Mouse (Mus musculus): ENCODE measurements at regions not wholly inside any gene's neighbourhood (a gene's known extent, or its start where the extent isn't known, plus 50 kb on each side); places are given as distances from the start of the nearest gene placed in this dataset.

DNA sequence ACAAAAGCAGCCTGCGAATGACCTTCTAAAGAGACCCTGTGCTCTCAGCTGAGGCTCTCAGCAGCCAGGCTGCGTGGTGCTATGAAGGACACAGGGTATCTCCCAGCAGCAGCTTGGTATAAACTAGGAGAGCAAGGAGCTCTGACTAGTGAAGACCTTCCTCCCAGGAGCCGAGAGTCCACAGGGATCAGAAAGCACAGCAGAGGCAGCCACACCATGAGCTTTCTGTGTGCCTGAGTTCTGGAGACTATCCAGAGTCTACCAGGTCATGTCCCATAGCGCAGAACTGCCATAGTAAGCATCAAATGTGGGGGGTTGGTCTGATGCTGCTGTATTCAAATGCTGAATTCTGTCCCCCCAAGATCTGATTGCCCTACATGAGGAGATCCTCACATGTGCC is 124.2 kb upstream of the Dynlrb2 start:
- no peak for DNase-seq (ENCODE audit: low read depth in 1 of 2, low spot score in 2 of 2)

DNA sequence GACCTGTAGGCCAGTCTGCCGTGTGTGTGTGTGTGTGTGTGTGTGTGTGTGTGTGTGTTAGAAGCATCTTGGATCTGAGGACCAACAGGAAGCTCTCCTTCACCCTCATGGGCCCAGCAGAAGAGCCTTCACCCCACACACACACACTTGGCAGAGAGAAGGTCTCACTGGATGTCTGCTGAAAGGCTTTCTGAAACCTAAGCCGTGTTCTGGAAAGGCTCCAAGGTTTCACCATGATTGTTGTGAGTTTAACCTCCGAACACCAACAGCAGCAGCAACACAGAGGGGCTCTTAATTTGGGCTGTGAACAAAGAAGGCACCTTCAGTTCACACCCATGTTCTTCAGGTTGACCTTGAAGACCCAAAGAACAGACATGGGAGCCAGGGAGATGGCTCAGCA is 124.9 kb upstream of the Dynlrb2 start:
- no peak for DNase-seq (ENCODE audit: low read depth in 1 of 2, low spot score in 2 of 2)

DNA sequence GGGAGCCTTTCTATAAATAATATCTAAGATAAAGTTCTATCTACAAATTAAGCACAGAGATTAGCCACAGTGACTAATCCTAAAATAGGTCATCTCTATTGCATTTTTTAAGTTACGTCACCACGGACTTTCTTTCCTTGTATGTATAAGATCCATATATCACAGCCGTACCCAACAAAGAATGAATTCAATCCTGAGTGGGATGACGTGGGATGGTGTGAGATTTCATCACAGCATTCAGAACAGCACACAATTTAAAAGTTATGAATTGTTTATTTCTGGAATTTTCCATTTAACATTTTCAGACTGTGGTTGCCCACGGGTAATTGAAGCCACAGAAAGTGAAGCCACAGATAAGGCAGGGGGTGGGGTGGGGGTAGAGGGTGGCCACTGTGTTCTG is 129.0 kb upstream of the Dynlrb2 start:
- DNase-seq (ENCODE audit: low read depth in 1 of 2, low spot score in 2 of 2), result no peak

DNA sequence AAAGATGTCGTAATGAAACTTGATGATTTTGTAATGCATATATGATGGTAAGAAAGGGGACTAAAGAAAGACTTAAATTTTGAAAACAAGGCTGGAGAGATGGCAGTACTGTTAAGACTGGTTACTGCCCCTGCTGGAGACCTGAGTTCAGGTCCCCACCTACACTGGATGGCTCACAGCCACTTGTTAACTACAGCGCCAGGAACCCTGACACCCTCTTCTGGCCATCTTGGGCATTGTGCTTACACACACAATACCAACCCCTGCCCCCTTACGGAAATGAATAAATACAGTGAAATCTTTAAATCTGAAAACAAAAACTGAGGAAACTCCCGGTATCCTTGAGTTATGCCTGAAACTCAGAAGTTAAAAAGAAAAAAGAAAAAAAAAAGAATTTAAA is 131.7 kb upstream of the Dynlrb2 start:
- no peak for DNase-seq (ENCODE audit: low read depth in 1 of 2, low spot score in 2 of 2)

DNA sequence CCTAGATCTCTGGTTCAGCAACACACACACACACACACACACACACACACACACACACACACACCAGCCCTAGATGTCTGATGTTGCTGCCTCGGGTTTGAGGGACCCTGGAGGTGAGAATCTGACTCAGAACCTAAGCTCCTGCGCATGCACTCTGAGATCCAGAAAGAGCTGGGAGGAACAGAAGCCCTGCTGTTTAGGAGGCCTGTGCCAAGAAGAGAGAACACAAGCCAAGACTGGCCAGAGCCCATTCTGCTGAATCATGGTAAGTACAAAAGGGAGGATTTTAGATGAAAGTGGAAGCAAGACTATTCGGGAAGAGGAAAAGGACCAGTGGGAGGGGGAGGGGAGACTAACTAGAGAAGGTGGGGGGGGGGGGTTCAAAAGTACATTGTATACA is 132.2 kb upstream of the Dynlrb2 start:
- DNase-seq (ENCODE audit: low read depth in 1 of 2, low spot score in 2 of 2), result no peak

DNA sequence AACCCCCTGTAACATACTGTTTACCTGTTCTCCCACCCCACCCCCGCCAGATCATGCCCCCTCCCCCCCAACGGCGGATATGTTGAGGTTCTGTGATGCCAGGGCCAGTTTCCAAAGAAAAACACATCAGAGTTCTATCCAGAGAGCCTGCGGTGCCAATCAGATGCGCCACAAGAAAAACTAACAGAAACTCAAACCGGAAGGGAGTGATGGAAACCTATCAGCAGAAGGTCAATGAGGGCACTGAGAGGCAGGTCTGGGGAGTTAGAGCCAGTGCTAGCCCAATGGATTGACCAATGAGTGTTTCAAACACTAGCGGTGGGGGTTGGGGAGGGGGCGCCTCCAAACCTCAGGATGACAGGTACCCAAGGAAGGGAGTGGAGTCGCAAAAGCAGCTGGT is 132.7 kb upstream of the Dynlrb2 start:
- DNase-seq (ENCODE audit: low read depth in 1 of 2, low spot score in 2 of 2), result no peak

DNA sequence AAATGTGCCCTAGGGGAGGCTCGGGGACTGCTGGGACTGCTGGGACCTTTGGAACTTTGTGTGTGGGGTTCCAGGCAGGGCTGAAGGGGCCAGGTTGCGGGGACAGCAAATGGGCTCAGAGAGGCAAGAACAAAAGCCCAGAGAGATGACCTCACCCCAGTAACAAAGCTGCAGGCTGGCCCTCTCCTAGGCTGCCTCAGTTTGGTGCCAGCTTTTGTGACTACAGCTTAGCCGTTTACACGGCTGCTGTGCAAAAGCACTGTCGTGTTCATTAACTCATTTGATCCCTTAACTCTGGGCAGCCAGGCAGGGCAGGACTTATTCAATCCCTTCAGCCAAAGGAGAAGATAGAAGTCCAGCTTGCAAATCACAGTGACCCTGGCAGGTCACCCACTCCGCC is 137.3 kb upstream of the Dynlrb2 start:
- no peak for DNase-seq (ENCODE audit: low read depth in 1 of 2, low spot score in 2 of 2)

DNA sequence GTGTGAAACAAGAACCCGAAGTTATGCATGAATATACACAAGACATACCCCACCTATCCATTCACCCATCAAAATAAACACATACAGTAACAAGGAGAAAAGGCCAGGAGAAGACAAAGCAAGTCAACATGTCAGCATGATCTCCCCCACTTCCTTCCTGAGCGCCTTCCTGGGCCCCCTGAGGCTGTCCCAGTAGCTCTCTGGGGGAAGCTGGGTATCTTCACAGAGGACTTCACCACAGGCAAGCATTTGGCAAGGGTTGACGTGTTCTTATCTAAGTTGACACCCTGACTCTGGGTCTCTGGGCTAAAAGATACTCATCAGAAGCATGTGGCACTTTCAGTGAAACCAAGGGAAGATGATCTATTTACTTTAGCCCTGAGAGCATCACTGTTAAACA is 138.1 kb upstream of the Dynlrb2 start:
- no peak for DNase-seq (ENCODE audit: low read depth in 1 of 2, low spot score in 2 of 2)

DNA sequence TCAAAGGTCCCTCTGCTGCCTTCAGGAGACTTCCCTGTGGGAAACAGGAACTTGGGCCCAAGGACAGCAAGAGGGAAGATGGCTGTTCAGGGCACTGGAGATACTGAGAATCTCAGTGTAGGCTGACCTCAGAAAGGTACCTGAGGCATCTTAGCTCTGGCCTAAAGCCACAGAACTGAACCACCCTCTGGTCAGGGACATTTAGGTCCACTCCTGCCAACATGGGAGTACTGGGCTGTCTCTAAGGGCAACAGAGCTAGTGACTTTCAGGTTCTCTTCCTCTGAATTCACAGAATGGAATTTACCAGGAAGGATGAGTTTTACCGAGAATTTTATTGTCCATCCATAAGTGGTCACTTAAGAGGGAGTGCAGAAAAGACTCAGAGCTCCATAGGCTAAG is 140.0 kb upstream of the Dynlrb2 start:
- no peak for DNase-seq (ENCODE audit: low read depth in 1 of 2, low spot score in 2 of 2)

DNA sequence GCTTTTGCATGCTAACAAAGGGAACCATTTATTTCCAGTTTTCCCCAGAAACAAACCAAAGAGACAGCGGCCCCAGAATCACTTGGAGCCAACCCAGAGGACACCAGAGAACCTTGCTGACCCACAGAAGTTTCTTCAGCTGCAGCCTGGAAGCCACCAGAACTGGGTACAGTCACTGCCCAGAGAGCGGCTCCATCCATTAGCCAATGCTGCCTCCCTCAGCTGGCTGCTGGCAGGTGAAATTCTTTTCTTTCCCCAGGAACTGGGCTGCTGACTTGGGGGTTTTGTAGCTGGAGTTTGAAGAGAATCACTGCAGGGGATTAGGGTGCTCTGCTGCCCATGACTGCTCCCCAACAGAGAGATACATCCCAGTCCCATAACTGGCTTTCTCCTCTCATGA is 140.6 kb upstream of the Dynlrb2 start:
- DNase-seq (ENCODE audit: low read depth in 1 of 2, low spot score in 2 of 2), result no peak

DNA sequence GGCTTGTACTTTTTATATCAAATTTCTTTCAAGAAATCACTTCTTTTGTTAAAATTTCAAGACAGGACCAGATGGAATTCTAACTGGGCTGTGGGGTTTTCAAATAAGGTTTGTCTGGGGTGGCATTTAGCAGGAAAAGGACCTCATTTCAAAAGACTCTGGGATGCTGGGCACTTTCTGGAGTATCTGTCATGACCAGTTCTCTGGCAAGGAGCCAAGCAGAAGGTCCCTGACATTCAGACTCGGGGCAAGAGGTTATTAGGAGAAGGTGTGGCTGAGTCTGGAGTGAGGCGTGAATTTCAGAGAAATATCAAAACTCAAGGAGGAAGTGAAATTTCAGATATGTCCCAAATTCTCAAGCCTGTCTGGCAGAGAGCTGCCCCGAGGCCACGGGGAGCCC is 142.4 kb upstream of the Dynlrb2 start:
- DNase-seq (ENCODE audit: low read depth in 1 of 2, low spot score in 2 of 2), result no peak

DNA sequence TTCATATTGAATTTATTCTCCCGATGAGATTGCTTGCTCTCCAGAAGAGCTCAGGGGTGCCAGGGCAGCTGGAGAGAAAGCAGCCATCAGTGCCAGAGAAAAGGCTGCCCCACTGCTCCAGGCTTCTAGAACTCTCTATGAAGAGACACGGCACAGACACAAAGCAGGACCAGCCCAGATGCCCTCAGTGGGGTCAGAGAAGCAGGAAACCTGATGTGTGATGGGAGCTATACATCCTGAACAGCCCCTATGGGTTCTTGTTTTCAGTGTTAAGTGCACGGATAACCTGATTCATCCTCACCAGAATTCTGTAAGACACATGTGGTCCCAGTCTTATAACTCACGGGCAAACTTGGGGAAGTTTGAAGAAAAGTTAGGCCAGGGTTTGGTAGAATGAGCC is 145.0 kb upstream of the Dynlrb2 start:
- DNase-seq (ENCODE audit: low read depth in 1 of 2, low spot score in 2 of 2), result no peak

DNA sequence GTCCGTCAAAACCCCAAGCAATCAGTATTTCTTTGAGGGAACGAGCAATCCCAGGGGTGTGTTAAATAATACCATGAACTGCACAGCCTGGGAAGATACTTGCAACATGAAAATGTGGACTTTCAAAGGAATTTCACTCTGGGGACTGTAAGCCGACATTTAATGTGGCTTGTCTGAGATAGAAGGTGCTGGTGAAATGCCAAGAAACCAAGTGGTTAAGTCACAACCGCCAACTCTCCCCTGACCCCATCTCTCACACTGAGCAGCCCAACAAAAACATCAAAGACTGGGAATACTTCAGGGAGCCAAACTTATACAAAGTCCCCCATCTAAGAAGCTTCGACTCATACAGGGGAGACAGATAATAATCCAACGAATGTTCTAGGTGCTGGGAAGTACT is 150.0 kb upstream of the Dynlrb2 start:
- no peak for DNase-seq (ENCODE audit: low read depth in 1 of 2, low spot score in 2 of 2)

DNA sequence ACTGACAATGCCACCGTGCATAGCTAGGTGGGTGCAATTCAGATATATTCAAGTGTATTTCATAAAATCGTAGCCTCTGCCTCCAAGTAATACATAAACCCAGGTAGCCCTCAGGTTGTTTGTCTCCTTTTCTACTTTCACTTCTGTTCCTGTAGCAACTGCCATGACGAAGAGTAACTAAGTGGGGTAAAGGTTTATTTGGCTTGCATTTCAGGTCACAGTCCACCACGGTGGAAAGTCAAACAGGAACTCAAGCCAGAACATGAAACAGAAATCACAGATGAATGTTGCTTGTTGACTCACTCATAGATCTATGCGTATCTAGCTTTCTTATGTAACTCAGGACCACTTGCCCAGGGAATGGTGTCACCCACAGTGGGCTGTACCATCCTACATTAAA is 150.9 kb upstream of the Dynlrb2 start:
- no peak for DNase-seq (ENCODE audit: low read depth in 1 of 2, low spot score in 2 of 2)

DNA sequence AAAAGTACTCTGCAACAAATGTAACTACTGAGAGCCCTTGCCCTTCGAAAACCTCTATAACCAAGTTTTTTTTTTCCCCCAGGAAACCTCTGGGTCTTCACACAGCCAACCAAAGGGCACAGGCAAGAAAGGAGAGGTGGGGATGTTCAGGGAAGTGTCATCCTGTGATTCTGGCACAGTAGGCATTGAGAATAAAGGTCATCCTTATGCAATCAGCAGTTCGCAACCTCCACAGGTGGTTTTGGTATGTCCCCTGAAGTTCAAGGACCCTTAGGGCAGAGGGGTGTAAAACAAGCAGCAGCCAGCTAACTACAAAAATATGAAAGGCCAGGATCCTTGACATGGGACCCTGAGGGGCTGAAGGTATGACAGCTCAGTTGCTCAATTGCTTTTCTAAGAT is 152.1 kb upstream of the Dynlrb2 start:
- no peak for DNase-seq (ENCODE audit: low read depth in 1 of 2, low spot score in 2 of 2)

DNA sequence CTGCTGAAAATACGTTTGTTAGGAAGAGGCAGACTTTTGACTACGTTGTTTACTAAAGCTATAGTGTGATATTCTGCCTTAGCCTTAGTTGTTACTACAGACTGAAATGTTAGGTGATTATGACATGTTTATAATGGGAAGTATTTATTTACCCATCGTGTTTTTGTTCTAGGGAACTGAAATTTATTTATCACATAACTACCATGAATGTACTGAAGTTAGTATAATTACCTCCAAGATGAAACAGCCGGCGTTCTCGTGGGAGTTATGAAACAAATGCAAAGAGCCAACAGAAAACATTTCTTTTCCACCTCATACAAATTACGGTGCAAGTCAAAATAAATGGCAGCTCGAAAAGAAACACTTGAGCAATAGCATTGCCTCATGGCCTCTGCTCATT is 155.8 kb upstream of the Dynlrb2 start:
- no peak for DNase-seq (ENCODE audit: low read depth in 1 of 2, low spot score in 2 of 2)

DNA sequence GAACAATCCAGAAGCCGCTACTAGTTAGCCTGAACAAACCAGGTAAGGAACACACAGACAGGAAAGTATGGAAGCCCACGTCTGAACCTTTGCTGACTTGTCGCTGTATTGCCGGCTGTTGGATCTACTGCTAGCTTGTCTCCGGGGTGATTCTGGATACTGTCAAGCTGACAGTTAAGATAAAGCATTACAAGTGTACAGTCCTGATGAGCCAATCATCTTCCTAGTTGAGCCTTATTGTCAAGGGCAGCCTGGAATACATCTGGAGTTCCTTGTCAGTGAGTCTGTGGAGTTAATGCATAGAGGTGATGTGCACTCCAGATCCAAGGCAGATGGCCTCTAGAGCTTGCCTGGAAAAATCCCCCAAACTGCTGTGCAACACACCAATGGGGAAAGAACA is 157.8 kb upstream of the Dynlrb2 start:
- no peak for DNase-seq (ENCODE audit: low read depth in 1 of 2, low spot score in 2 of 2)

DNA sequence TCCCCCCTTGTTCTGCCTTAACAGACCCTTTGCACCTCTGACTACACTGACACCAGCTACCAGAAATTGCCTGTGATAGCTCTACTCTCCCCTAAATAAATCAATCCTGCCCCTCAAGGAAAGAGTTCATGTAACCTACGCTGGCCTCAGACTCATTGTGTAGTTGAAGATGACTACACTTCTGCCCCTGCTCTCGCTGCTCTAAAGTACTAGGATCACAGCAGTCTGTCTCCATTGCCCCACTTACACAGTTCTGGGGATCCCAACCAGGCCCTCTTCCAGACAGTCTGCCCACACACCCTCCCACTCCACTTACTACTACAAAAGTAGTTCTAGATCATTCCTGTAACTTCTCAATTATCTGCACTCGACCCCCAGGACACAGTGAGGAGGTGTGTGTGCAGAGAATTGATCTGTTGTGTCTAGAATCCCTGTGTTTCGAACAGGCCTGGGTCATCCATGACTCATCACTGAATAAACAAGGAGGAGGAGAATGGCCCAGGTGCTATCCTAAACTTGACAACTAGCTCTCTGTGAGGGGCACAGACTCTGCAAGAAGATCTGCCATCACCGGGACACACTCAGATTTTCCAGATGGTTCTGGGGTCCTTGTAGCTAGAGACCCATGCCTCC is 160.1 kb upstream of the Dynlrb2 start:
- DNase-seq (ENCODE audit: low read depth in 1 of 2, low spot score in 2 of 2), result no peak

DNA sequence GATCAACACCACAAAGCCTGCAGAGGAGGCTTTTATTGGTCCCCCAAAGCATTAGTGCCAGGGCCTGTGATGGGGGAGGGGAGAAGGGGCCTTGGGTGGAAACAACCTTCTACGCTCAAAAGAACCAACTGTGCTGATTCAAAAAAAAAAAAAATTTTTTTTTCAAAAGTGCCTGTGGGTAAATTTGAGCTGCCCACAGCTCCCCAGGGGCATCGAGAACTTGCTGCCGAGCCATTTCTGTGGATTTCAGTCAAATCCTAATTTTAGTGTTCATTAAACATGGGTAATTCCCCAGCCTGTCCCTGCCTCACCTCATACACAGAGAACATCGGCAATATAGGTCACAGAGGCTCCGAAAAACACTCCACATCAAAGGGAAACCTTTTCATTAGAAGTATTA is 161.2 kb upstream of the Dynlrb2 start:
- no peak for DNase-seq (ENCODE audit: low read depth in 1 of 2, low spot score in 2 of 2)

DNA sequence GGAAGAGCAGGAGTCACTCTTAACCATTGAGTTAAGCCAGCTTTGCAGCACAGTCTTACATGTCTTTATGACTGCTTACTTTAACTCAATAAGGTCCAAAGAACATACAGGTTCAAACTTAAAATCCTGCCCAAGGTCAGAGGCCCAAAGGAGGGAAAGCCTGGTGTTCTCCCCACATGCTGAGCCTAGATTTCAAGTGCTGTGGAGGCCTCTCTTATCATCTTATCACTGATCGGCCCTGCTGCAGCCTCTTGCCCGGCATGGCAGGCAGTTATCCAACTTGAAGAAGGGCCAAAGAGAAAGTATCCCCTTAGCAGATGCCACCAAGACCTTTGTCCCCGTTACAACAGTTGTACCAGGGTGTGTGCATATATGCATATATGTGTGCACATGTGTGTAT is 170.0 kb upstream of the Dynlrb2 start:
- DNase-seq (ENCODE audit: low read depth in 1 of 2, low spot score in 2 of 2), result no peak

DNA sequence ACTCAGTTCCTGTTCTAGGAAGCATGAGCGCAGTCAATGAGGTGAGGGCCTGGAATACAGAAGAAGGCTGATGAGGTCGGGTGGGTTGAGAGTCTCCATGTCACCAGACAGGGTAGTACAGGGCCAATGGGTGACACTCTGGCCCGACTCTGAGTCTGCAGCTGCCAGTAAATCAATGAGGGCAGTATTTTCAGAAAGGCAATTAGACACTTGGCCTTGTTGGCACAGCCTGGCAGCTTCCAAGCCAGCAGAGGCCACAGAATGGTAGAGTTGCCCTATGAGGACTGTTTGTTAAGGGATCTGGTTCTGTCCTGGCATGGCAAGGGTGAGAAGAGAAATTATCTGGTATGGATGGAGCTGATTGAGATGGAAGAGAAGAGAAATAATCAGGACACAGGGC is 170.7 kb upstream of the Dynlrb2 start:
- DNase-seq (ENCODE audit: low read depth in 1 of 2, low spot score in 2 of 2), result no peak

DNA sequence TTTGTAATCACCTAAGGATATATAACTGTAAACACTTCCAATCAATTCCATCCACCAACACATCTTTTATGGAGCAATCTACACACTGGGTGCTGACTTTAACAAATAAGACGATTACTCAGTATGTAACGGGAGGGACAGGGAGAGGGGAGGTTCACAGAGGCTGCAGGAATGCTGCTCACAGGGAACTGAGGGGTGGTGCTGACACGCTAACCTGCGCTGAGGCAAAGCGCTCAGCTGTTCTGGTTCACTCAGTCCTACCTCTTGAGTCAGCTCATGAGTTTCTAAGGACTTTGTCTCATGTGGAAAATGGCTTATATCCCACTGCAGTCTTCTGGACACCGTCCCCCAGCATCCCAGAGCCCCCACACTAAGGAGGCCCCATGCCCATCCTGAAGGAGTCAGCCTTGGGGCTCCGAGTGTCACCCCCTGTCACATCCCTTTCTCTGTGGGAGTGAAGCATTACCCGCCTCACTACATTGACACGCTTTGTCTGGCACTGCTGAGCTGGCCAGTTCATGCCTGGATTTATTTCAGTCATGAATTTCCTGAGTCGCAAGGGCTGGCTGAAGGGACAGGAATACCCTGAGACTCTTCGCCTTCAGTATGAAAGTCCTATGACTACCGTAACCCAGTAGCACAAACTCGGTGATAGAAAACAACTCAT is 184.6 kb upstream of the Dynlrb2 start:
- no peak for DNase-seq (ENCODE audit: low read depth in 1 of 2, low spot score in 2 of 2)

DNA sequence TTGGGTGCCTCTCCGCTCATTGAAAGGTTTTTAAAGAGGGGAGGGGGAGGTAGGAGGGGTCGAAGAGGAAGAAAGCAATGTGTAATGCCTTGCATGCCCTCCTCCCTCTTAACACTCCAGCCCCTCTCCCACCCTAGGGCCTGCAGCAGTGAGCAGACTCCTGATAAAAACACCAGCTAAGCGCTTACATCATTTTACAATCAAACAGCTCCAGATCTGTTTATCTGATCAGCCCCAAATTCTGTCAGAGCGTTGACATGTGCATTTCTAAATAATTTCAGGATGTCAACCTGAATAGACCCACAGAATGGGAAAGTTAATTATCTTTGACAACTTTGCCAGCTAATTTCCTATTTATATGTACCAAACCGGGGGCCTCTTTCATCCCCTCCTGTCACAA is 189.4 kb upstream of the Dynlrb2 start:
- DNase-seq (ENCODE audit: low read depth in 1 of 2, low spot score in 2 of 2), result no peak

Measured in monocyte, adult 2 months (primary cell).